Mouse (Mus musculus) limb, embryonic 15.5 days (tissue): ENCODE data around the gene Nek11. TPM values are rescaled to one million over a fixed set of nuclear protein-coding genes. Genes with fewer than 3 reads are reported as not detected.

Experiments
- ATAC-seq: fragments of 200-750 bp; cut with Nextera tagmentation; 2 replicates; pipeline ENCODE4 v1.8.0; 2017; ENCODE audit warnings: low read depth, moderate TSS enrichment; ENCODE audit not compliant: insufficient number of reproducible peaks, low FRiP score, low TSS enrichment
- H3K27ac ChIP-seq: fragments of 300-500 bp; sonication (generic); 2 replicates; pipeline ENCODE4 v1.5.1; 2015; ENCODE audit warnings: moderate library complexity, mild to moderate bottlenecking, inconsistent platforms
- H3K27me3 ChIP-seq: fragments of 300-500 bp; sonication (generic); 2 replicates; pipeline ENCODE4 v1.6.1; 2015; ENCODE audit warnings: inconsistent platforms
- H3K36me3 ChIP-seq: fragments of 300-500 bp; sonication (generic); 2 replicates; pipeline ENCODE4 v1.6.1; 2015; ENCODE audit warnings: inconsistent platforms
- H3K4me1 ChIP-seq: fragments of 300-500 bp; sonication (generic); 2 replicates; pipeline ENCODE4 v1.6.1; 2015; ENCODE audit warnings: inconsistent platforms
- H3K4me2 ChIP-seq: fragments of 300-500 bp; sonication (generic); 2 replicates; pipeline ENCODE4 v1.6.1; 2015; ENCODE audit warnings: mild to moderate bottlenecking, inconsistent platforms
- H3K4me3 ChIP-seq: fragments of 300-500 bp; sonication (generic); 2 replicates; pipeline ENCODE4 v1.5.1; 2015; ENCODE audit warnings: mild to moderate bottlenecking, inconsistent platforms
- H3K9ac ChIP-seq: fragments of 300-500 bp; sonication (generic); 2 replicates; pipeline ENCODE4 v1.6.1; 2015; ENCODE audit warnings: inconsistent platforms
- H3K9me3 ChIP-seq: fragments of 300-500 bp; sonication (generic); 2 replicates; pipeline ENCODE4 v1.6.1; 2016; ENCODE audit warnings: inconsistent platforms
- WGBS: fragments of 180-500 bp; shearing (Covaris S2); methylation state at CpG from one replicate; pipeline ENCODE4 v1.1.7; 2015; 5-methylcytosine and 5-hydroxymethylcytosine counted together
- polyA plus RNA-seq: library from polyadenylated mRNA; unstranded; fragments of >200 nt; fragmentation: Nextera tagmentation; extraction: Ambion mirVana; gene quantifications from 2 replicates; pipeline ENCODE4 v1.2.1, GENCODE M21; 2015

Gene Nek11
- 0.17 TPM in 1 of 2 replicates, not detected in the other for polyA plus RNA-seq

DNA sequence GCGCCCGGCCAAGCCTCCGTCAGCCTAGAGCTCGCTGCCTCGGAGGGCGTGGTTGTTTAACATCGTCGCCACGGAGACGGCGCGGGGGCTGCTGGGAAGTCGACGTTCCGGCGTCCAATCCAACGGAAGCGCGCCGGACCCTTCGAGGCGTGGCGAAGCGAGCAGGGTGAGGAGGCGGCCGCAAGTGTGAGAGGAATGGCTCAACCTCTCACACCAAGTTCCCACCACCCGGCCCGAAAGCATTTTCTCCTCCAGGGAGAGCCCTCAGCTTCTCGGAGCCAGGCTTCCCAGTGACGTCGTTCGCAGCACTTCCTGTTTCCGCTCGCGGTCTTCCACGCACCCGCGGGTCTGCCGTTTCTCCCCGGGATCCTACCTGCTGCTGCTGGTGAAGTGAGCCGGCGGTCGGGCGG is at the start of gene Nek11, which contains the start of gene Aste1:
Nek11 (minus strand) TSS at position 307 of the 410 bp plus-strand sequence.
Aste1 (plus strand) TSS at position 175 of the 410 bp plus-strand sequence.
- Histone ChIP-seq H3K9ac (peak within 1 kb of the TSS; percentile 73), H3K4me2 (peak within 1 kb of the TSS; percentile 80), H3K4me3 (peak within 1 kb of the TSS; percentile 72), H3K27me3 (no peaks in the 10 kb centered on the region; the same call in 1 of the 2 replicates), H3K4me1 (0 out of 2 replicates have a peak, but pooled peaks cover 15% of the 10 kb centered on the region), H3K36me3 (peaks cover 13% of the 10 kb centered on the region), H3K27ac (peak within 1 kb of the TSS; percentile 93), H3K9me3 (no peaks in the 10 kb centered on the region)
- under 1% methylated on average over 44 of the region's 44 CpGs for WGBS
- peak; percentile 95 for ATAC-seq

DNA sequence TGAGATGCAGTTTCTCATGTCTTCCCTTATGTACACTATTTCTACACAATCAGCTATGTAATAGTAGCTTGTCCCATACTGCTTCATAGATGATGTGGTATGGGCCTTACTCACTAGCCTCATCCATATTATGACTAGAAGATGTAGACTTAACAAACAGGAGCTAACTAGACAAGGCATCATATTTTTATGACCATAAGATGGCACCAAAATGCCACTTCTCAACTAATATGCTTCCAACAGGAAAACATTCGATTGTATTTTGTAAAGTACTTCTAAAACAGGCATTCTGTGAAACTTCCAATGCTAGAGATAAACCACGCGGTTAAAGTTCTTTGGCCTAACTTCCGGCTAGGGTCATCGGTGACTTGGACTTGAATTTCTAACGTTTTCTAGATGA is 13.2 kb upstream of the Nek11 start:
- Histone ChIP-seq H3K4me1 (no peaks in the 10 kb centered on the region), H3K9ac (no peak overlapping the region), H3K9me3 (no peaks in the 10 kb centered on the region), H3K4me3 (no peak overlapping the region), H3K27ac (no peak overlapping the region), H3K36me3 (peaks cover 28% of the 10 kb centered on the region), H3K4me2 (no peak overlapping the region), H3K27me3 (no peaks in the 10 kb centered on the region)
- ATAC-seq: no peak
- 93% methylated on average over 6 of the region's 6 CpGs for WGBS

DNA sequence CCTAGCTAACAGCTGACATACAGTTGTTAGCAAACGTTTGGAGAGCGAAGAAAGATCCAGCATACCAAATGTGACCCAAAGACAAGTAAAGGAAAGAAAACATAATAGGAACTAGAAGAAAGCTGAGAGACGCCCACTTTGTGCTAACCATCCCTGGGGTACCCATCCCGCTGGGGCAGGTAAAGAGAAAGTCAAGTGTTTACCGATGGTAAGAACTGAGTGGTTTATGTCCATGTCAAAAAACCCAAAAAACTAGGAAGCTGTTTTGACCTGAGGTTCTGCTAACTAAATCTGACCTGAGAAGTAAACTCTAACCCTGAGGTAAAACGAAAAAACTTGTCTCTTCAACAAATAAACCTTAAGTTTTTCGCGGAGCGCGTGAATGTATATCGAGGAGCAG is 604 bp downstream of the Nek11 start:
- H3K9ac ChIP-seq: peak overlapping the region; percentile 73; the same call in 1 of the 2 replicates
- peak overlapping the region; percentile 72 for H3K4me3 ChIP-seq
- H3K36me3 ChIP-seq: peaks cover 13% of the 10 kb centered on the region
- H3K4me1 ChIP-seq: 0 out of 2 replicates have a peak, but pooled peaks cover 15% of the 10 kb centered on the region
- H3K27me3 ChIP-seq: no peaks in the 10 kb centered on the region; the same call in 1 of the 2 replicates
- H3K27ac ChIP-seq: no peak overlapping the region
- no peaks in the 10 kb centered on the region for H3K9me3 ChIP-seq
- ATAC-seq: no peak
- H3K4me2 ChIP-seq: peak overlapping the region; percentile 80
- WGBS: 13% methylated on average over 11 of the region's 11 CpGs

DNA sequence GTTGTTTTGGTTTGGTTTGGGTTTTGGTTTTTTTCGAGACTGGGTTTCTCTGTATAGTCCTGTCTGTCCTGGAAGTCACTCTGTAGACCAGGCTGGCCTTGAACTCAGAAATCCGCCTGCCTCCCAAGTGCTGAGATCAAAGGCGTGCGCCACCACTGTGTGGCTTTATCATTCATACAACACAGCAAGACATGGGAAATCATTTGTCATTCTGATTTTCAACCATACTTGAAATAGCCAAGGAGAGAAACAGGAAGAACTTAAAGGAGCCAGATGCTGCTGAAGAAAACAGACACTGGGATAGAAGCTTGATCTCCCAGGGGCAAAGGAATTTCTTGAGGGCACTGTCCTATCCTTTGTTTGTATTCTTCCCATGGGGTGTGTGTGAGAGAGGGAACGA is 4.7 kb downstream of the Nek11 start:
- WGBS: 59% methylated on average over 5 of the region's 5 CpGs
- Histone ChIP-seq H3K9me3 (no peaks in the 10 kb centered on the region), H3K36me3 (no peaks in the 10 kb centered on the region), H3K27ac (no peak overlapping the region), H3K4me3 (no peak overlapping the region), H3K4me2 (no peak overlapping the region), H3K27me3 (no peaks in the 10 kb centered on the region; the same call in 1 of the 2 replicates), H3K4me1 (0 out of 2 replicates have a peak, but pooled peaks cover 3% of the 10 kb centered on the region), H3K9ac (no peak overlapping the region)
- no peak for ATAC-seq

DNA sequence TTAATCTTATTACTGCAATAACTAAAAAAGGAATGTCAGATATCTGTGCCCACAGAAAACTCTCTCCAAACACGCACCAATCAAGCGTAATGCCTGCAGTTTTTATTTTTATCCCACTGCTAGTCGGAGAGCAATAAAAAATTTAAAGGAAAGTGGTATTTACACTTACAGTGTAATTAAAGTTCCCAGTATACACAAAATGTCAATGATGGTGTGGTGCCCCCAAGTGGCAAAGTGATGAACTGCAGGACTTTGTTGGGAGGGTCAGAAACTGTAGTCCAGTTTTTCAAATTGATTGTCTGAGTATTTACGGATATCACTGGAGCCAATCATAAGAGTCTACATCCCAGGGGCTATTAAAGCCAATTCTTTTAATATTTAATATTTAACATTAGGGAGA is 6.0 kb downstream of the Nek11 start:
- 15% methylated on average over 4 of the region's 4 CpGs for WGBS
- Histone ChIP-seq H3K9me3 (no peaks in the 10 kb centered on the region), H3K27me3 (no peaks in the 10 kb centered on the region; the same call in 1 of the 2 replicates), H3K9ac (no peak overlapping the region), H3K4me2 (no peak overlapping the region), H3K4me3 (no peak overlapping the region), H3K4me1 (no peaks in the 10 kb centered on the region), H3K36me3 (no peaks in the 10 kb centered on the region), H3K27ac (no peak overlapping the region)
- ATAC-seq: no peak

DNA sequence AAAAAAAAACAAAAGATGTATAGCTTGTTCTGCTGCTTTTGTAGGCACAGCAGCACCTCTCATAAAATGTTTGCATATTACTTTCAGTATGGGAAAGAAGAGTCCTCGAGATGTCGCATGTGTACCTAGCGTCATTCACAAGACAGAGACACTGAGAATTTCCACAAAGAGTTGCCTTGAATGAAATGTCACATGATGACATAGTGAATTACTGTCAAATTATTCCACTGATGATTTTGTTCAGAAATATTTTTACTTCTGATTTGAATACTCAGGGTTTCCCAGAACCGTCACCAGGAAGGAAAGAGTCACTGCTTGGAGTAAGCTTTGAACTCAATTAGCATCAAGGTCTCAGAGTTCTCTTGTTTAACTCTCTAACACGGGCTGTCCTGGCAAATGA is 7.9 kb downstream of the Nek11 start:
- Histone ChIP-seq H3K4me3 (no peak overlapping the region), H3K27me3 (no peaks in the 10 kb centered on the region; the same call in 1 of the 2 replicates), H3K36me3 (no peaks in the 10 kb centered on the region), H3K27ac (no peak overlapping the region), H3K9me3 (no peaks in the 10 kb centered on the region), H3K4me1 (no peaks in the 10 kb centered on the region), H3K4me2 (no peak overlapping the region), H3K9ac (no peak overlapping the region)
- no peak for ATAC-seq
- 79% methylated on average over 5 of the region's 5 CpGs for WGBS

DNA sequence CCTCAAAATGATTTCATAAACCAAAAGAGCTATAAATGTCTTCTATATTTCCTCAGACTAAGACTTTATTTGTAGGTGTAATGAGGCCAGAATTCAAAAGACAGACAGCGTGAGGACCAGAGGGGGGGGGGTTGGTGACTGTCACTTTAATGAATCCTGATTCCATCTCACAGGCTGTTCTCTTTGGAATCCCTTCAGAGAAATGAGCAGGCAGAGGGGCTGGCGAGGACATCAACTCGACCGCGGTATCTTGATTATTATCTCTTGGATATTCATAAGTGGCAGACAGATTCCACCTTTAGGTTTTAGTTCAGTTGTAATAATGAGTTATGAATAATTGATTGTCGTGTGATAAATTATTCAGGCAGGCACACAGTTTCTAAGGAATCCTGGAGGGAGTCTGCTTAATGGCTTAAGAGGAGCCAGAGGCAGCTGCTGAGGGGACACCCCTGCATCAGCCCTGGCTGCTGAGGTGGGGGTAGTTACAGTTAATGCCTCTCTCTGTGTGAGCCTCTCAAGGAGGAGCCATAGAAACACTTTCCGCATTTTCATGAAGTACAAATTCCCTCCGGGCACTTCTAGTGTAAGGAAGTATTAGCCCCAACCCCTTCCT is 15.7 kb downstream of the Nek11 start:
- H3K4me2 ChIP-seq: no peak overlapping the region
- H3K4me1 ChIP-seq: no peaks in the 10 kb centered on the region
- H3K9me3 ChIP-seq: no peaks in the 10 kb centered on the region
- H3K27me3 ChIP-seq: no peaks in the 10 kb centered on the region; the same call in 1 of the 2 replicates
- no peak overlapping the region for H3K4me3 ChIP-seq
- no peak overlapping the region for H3K27ac ChIP-seq
- ATAC-seq: no peak
- H3K36me3 ChIP-seq: no peaks in the 10 kb centered on the region
- no peak overlapping the region for H3K9ac ChIP-seq
- 78% methylated on average over 8 of the region's 8 CpGs for WGBS

DNA sequence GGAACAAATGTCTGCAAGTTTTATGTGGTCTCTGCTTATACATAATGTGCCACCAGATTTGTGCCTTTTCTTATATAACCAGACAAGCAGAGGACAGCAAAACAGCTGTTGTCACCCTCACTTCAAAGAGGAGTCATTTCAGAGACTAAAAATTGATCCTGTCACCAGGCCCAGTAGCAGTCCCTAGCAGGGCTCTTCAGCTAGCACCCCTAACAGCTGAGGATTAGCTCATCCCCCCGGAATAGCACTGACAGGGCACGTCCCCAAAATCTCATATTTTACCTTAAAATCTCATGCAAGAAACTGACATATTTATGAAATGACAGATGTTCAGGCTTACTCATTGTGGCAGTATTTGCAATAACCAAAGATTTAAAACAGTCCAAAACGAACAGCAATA is 17.7 kb downstream of the Nek11 start:
- H3K27me3 ChIP-seq: no peaks in the 10 kb centered on the region
- 69% methylated on average over 3 of the region's 3 CpGs for WGBS
- H3K36me3 ChIP-seq: no peaks in the 10 kb centered on the region
- H3K4me3 ChIP-seq: no peak overlapping the region
- ATAC-seq: no peak
- H3K27ac ChIP-seq: no peak overlapping the region
- no peaks in the 10 kb centered on the region for H3K4me1 ChIP-seq
- H3K4me2 ChIP-seq: no peak overlapping the region
- no peak overlapping the region for H3K9ac ChIP-seq
- no peaks in the 10 kb centered on the region for H3K9me3 ChIP-seq

DNA sequence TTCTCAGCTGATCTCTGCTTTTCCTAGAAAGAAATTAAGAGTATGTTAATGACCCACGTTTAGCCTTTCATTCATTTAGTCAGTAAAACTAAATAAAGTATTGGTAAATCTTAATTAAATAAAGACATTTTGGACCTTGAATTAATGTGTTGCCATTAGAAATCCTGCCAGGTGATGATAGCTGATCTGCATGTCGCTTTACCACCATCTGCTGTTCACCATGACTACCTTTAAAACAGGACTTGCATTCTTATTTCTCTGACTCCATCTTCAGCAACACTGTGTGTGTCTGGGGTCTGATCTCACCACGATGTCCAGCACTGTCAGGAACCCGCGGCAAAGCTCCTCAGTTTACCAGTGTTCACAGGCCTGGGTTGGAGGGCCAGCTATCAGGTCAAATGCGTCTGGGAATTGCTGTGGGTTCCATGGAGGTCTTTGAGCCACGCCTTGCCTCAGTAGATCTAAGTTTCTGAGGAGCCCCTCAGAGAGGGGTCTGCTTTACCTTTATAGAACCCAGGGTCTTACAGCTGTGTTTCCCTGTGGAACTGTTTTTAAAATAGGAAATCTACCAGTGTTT is 18.3 kb downstream of the Nek11 start:
- Histone ChIP-seq H3K27ac (no peak overlapping the region), H3K9ac (no peak overlapping the region), H3K4me3 (no peak overlapping the region), H3K27me3 (no peaks in the 10 kb centered on the region), H3K4me1 (no peaks in the 10 kb centered on the region), H3K9me3 (no peaks in the 10 kb centered on the region), H3K4me2 (no peak overlapping the region), H3K36me3 (no peaks in the 10 kb centered on the region)
- no peak for ATAC-seq
- 78% methylated on average over 7 of the region's 7 CpGs for WGBS

DNA sequence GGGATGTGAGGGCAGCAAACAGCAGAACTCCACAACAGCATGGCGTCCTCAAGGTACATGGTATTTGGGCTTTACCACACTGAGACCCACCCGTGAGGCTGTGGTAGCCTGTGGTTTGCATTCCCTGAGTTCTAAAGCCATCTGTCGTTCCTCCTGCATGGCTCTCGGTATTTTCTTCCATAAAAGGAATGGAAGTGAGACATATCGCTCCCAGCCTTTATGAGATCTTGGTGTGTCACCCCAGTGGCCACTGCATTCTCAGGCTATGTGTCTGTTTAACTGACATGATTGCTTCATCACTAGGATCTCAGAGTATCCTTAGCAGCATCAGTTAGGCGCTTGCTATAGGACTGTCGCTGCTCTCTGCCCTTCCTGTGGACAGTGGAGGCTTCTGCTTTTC is 18.9 kb downstream of the Nek11 start:
- Histone ChIP-seq H3K27ac (no peak overlapping the region), H3K36me3 (no peaks in the 10 kb centered on the region), H3K4me3 (no peak overlapping the region), H3K9me3 (no peaks in the 10 kb centered on the region), H3K4me1 (no peaks in the 10 kb centered on the region), H3K9ac (no peak overlapping the region), H3K4me2 (no peak overlapping the region), H3K27me3 (no peaks in the 10 kb centered on the region)
- no peak for ATAC-seq
- 70% methylated on average over 7 of the region's 7 CpGs for WGBS

DNA sequence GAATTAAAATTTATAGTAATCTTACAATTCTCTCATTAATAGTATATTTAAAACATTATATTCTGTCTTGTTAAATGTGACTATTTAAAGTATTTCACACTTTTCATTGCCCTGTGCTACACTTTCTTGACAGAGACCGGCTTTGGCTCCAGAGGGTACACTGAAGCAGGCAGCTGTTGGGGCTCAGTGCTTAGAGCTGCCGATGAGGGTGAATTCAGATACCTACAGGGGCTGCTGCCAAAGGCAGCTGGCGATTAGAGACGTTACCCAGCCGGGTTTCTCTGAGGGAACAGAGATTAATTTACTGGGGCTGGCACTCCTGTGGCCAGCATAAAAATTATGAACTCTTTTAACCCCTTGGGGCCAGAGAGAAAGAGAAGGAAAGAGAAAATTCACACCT is 21.0 kb downstream of the Nek11 start:
- 40% methylated on average over 5 of the region's 5 CpGs for WGBS
- Histone ChIP-seq H3K36me3 (no peaks in the 10 kb centered on the region), H3K9ac (no peak overlapping the region), H3K27me3 (no peaks in the 10 kb centered on the region), H3K4me3 (no peak overlapping the region), H3K4me1 (no peaks in the 10 kb centered on the region), H3K9me3 (no peaks in the 10 kb centered on the region), H3K4me2 (no peak overlapping the region), H3K27ac (no peak overlapping the region)
- ATAC-seq: no peak

DNA sequence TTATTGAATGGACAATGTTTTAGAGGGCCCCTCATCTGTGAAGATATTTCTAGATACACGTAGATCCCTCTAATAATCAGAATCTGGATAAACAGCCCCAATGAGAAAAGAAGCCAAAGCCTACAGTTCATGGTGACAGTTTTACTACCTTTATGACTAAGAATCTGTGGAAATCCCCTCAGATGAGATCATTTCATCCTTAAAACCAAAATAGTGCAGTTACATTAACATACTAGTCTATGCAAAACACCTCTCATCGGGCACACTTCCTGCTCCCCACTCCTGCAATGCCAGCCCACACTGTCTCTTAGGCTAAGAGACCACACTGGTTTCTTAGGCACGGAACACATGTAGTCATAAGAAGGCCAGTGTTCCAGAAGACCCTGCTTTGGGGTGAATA is 26.7 kb downstream of the Nek11 start:
- Histone ChIP-seq H3K36me3 (no peaks in the 10 kb centered on the region), H3K27ac (no peak overlapping the region), H3K9ac (no peak overlapping the region), H3K4me2 (no peak overlapping the region), H3K4me3 (no peak overlapping the region), H3K9me3 (no peaks in the 10 kb centered on the region), H3K4me1 (no peaks in the 10 kb centered on the region), H3K27me3 (no peaks in the 10 kb centered on the region)
- 79% methylated on average over 3 of the region's 3 CpGs for WGBS
- no peak for ATAC-seq
